Mouse (Mus musculus) monocyte, adult 2 months (primary cell): Measurements from ENCODE around the gene Pde1a.
"Not testable (repeated sequence)": the region's sequence is repeated elsewhere in the genome, so short reads cannot be mapped to it uniquely, and the experiment has no call there.

Experiments
- DNase-seq, 2 experiments: peaks; one replicate each; pipeline ENCODE4 v3.0.0; 2022; ENCODE audit warnings: low spot score in 2 of 2, low read depth in 1 of 2

Pde1a gene

GRCm38 (mm10) chr2:79966086-79966485 is 163.2 kb downstream of the Pde1a start:
- no peak for DNase-seq

- DNase-seq: no peak
Observed at GRCm38 (mm10) chr2:79964964-79965363, 164.3 kb downstream of the Pde1a start.

- no peak for DNase-seq
Observed at GRCm38 (mm10) chr2:79961421-79961820, 167.8 kb downstream of the Pde1a start.

- DNase-seq: no peak
Observed at GRCm38 (mm10) chr2:79957659-79958340, 171.5 kb downstream of the Pde1a start.

- DNase-seq: no peak
Observed at GRCm38 (mm10) chr2:79945898-79946675, 183.2 kb downstream of the Pde1a start.

- DNase-seq: no peak
Observed at GRCm38 (mm10) chr2:79934660-79935059, 194.6 kb downstream of the Pde1a start.

GRCm38 (mm10) chr2:79922356-79922755 is 206.9 kb downstream of the Pde1a start:
- DNase-seq: no peak

GRCm38 (mm10) chr2:79921375-79921774 is 207.9 kb downstream of the Pde1a start:
- DNase-seq: no peak

GRCm38 (mm10) chr2:79920438-79920837 is 208.8 kb downstream of the Pde1a start:
- DNase-seq: no peak

GRCm38 (mm10) chr2:79901841-79902510 is 227.3 kb downstream of the Pde1a start:
- DNase-seq: no peak

GRCm38 (mm10) chr2:79898522-79898921 is 230.7 kb downstream of the Pde1a start:
- DNase-seq: no peak

- DNase-seq: no peak
Observed at GRCm38 (mm10) chr2:79892829-79893228, 236.4 kb downstream of the Pde1a start.

- DNase-seq: no peak
Observed at GRCm38 (mm10) chr2:79891760-79892570, 237.3 kb downstream of the Pde1a start.

GRCm38 (mm10) chr2:79890726-79891125 is 238.5 kb downstream of the Pde1a start:
- no peak for DNase-seq

- no peak for DNase-seq
Observed at GRCm38 (mm10) chr2:79883631-79884350, 245.5 kb downstream of the Pde1a start.

- DNase-seq: no peak
Observed at GRCm38 (mm10) chr2:79883210-79883609, 246.0 kb downstream of the Pde1a start.

- no peak for DNase-seq
Observed at GRCm38 (mm10) chr2:79865275-79865999, 263.8 kb downstream of the Pde1a start.

- no peak for DNase-seq
Observed at GRCm38 (mm10) chr2:79856874-79857273, 272.4 kb downstream of the Pde1a start.

- not testable (repeated sequence) for DNase-seq
Observed at GRCm38 (mm10) chr2:79847396-79847795, 281.9 kb downstream of the Pde1a start.

- DNase-seq: no peak
Observed at GRCm38 (mm10) chr2:79839513-79839912, 289.7 kb downstream of the Pde1a start.
